Mouse (Mus musculus) adrenal gland, postnatal 4 days (tissue): Measurements from ENCODE around the gene Noct. TPM values are rescaled to one million over a fixed set of nuclear protein-coding genes. Genes with fewer than 3 reads are reported as not detected.

ENCODE experiments used
- DNase-seq, 2 experiments: peaks; one replicate each; pipeline ENCODE4 v3.0.0; 2021 to 2022; ENCODE audit warnings: low spot score in 2 of 2, mixed read lengths in 2 of 2
- total RNA-seq, 2 experiments: library from RNA; stranded (reverse); gene quantifications; 2 replicates each; pipeline ENCODE4 v1.2.3; 2021

Noct gene
- total RNA-seq, 2 experiments from 2014 or later: 15.1 to 17.9 TPM

- no peak for DNase-seq
Observed at GRCm38 (mm10) chr3:51230146-51230835, 6.0 kb downstream of the Noct start.

- no peak for DNase-seq
Observed at GRCm38 (mm10) chr3:51230886-51231285, 6.6 kb downstream of the Noct start.

GRCm38 (mm10) chr3:51231499-51231898 is 7.3 kb downstream of the Noct start:
- DNase-seq: no peak

GRCm38 (mm10) chr3:51232205-51232910 is 8.1 kb downstream of the Noct start:
- DNase-seq: no peak

- DNase-seq: no peak
Observed at GRCm38 (mm10) chr3:51233474-51233873, 9.2 kb downstream of the Noct start.

- peak; percentile 52 to 69 for DNase-seq
Observed at GRCm38 (mm10) chr3:51233918-51234751, 9.9 kb downstream of the Noct start.

- DNase-seq: no peak
Observed at GRCm38 (mm10) chr3:51234752-51235055, 10.5 kb downstream of the Noct start.

GRCm38 (mm10) chr3:51238515-51238914 is 14.3 kb downstream of the Noct start:
- DNase-seq: no peak

GRCm38 (mm10) chr3:51239541-51239940 is 15.3 kb downstream of the Noct start:
- no peak for DNase-seq

DNA sequence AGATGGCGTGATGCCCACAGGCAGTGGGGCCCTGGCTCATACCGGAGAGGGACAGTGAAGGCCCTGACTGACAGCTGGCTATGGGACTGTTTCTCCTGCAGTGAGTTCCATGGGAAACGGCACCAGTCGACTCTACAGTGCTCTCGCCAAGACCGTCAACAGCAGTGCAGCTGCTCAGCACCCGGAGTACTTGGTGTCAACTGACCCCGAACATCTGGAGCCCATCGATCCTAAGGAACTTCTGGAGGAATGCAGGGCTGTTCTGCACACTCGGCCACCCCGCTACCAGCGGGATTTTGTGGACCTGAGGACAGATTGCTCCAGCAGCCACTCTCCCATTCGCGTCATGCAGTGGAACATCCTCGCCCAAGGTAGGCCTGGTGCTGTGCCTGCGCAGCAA is 23.5 kb downstream of the Noct start:
- DNase-seq: no peak

DNA sequence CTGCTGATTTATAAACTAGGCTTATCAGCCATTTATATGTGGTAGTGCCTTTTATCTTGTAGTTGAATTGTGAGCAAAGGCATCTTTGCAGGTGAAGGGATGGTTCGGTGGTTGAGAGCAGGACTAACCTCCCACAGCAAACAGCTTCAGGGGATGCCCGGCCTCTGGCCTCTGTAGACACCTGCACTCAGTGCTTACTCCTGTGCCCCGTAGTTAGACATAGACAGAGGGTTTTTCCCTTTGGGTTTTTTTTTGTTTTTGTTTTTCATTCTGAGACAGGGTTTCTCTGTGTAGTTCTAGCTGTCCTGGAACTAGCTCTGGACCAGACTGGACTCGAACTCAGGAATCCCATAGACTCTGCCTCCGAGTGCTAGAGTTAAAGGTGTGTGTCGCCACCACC is 24.4 kb downstream of the Noct start:
- no peak for DNase-seq

GRCm38 (mm10) chr3:51249460-51249859 is 25.2 kb downstream of the Noct start:
- no peak for DNase-seq

DNA sequence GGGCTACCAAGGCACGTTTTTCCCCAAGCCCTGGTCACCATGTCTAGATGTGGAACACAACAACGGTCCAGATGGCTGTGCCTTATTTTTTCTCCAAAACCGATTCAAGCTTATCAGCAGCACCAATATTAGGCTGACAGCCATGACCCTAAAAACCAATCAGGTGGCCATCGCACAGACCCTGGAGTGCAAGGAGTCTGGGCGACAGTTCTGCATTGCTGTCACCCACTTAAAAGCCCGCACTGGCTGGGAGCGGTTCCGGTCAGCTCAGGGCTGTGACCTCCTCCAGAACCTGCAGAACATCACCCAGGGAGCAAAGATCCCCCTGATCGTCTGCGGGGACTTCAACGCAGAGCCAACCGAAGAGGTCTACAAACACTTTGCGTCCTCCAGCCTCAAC is 25.6 kb downstream of the Noct start:
- DNase-seq: no peak

DNA sequence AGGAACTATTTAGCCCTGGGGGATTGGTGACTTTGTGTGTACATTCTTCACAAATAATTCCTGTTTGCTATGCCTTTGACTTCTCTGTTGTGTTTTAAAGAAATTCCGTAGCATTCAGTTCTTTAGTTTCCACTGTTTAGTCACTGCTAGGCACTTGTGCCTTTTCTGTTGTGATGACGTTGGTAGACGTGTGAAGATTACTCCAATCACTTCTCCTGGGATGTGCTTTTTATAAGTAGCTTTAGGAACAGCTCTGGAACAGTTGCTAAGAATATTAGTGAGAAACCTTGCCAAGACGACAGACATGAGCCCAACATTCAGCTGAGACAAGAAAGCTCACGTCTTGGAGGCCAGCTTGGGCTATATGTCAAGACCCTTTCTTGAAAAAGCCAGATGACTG is 26.8 kb downstream of the Noct start:
- DNase-seq: no peak

DNA sequence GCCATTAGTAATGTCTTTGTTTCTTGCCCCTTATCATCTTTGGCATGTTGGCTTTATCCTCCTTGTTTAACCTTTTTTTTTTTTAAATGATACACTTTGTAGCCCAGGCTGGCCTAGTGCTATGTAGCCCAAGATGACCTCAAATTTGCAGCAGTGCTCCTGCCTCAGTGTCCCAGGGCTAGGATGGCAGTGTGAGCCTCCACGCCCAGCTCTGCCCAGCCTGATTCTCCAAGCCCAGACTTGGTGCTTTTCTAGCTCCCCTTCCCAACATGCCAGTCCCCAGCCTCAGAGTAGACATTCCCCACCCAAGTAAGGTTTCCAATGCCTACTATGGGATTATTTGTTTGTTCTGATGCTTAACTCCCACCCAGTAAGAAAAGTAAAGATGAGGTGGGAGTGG is 28.0 kb downstream of the Noct start:
- no peak for DNase-seq

- DNase-seq: no peak
Observed at GRCm38 (mm10) chr3:51252689-51253402, 28.6 kb downstream of the Noct start.

- no peak for DNase-seq
Observed at GRCm38 (mm10) chr3:51254784-51255183, 30.5 kb downstream of the Noct start.

GRCm38 (mm10) chr3:51256450-51256849 is 32.2 kb downstream of the Noct start:
- no peak for DNase-seq

DNA sequence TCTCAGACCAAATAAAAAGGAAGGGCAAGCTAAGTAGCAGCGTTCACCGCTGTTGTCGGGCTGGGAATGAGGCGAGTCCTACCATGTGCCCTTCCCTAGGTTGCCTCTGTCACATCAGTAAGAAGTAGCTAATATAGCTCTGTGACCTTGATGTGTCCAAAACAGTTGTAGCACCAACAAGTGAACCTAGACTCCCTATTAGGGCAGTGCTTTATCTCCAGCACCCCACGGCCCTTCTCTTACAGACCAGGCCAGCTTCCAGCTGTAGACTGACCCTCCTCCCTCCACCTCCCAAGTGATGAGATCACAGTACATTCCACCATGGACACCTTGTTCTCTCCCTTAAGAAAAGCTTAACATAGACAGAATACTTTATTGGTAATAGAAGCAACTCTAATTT is 33.8 kb downstream of the Noct start:
- DNase-seq: no peak

GRCm38 (mm10) chr3:51262942-51263341 is 38.7 kb downstream of the Noct start:
- DNase-seq: no peak

- no peak for DNase-seq
Observed at GRCm38 (mm10) chr3:51268434-51268833, 44.2 kb downstream of the Noct start.
